Mouse (Mus musculus): ENCODE data around the gene Adra2b.

DNA sequence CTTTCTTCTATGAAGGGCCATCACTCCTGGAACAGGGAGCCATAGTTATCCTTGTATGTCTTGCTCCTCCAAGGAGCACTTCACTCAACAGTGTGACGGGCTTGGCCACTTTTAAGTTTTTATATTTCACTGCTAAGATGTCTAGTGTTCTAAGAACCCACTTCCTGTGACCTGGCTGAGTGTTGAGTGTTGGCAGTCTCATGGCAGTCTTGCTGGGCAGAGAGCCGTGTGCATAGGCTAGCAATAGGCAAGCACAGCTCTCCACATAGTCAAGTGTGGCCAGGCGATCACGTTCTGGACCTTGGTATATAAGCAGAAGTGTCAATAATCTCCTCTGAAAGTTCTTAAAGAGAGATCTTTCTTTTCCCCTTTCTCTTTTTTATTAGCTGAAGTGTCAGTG is 44.9 kb upstream of the Adra2b start:
- TF ChIP-seq GATA2 (IDR thresholded peaks at IDR 0.05; ENCODE audit: borderline replicate concordance, low read depth, low read length) (no peak), CTCF (IDR thresholded peaks at IDR 0.05; ENCODE audit: low read depth, low read length) (no peak), GATA1 (IDR thresholded peaks at IDR 0.05; ENCODE audit: borderline replicate concordance, low read length) (no peak), POLR2AphosphoS5 (IDR thresholded peaks at IDR 0.05; ENCODE audit: insufficient replicate concordance, low read depth, low read length) (no peak), TAL1 (conservative IDR thresholded peaks at IDR 0.05; ENCODE audit: low read depth, low read length) (no peak)

Measured in G1E (cell line).